Mouse (Mus musculus): ENCODE data around the gene Myo7a. TPM values are rescaled to one million over a fixed set of nuclear protein-coding genes. Genes with fewer than 3 reads are reported as not detected.

The Myo7a gene
- polyA plus RNA-seq (2012; rRNA removed) = 9.2 and 12.0 TPM in 2 replicates

GRCm38 (mm10) chr7:98119179-98119960, at the start of gene Myo7a:
Myo7a (minus strand) TSS chr7:98119524.

GRCm38 (mm10) chr7:98145402-98145801, 26.1 kb upstream of the Myo7a start, which contains the start of gene Omp:
Omp (minus strand) TSS chr7:98145502.

Other genes with a start within 250 kb of the Myo7a start
- not detected in 2 replicates for gene Gdpd4, start 199.6 kb downstream of the Myo7a start, polyA plus RNA-seq (2012; rRNA removed)
- gene Omp, start 26.0 kb upstream of the Myo7a start, polyA plus RNA-seq (2012; rRNA removed) = 11.1 and 12.9 TPM in 2 replicates
- gene Capn5, start 58.8 kb upstream of the Myo7a start, polyA plus RNA-seq (2012; rRNA removed) = 138 and 156 TPM in 2 replicates
- gene B3gnt6, start 80.0 kb upstream of the Myo7a start, polyA plus RNA-seq (2012; rRNA removed) = 102 and 107 TPM in 2 replicates
- gene Acer3, start 201.7 kb upstream of the Myo7a start, polyA plus RNA-seq (2012; rRNA removed) = 6.5 and 7.9 TPM in 2 replicates
- 53.1 and 64.2 TPM in 2 replicates for gene Tsku, start 241.8 kb upstream of the Myo7a start, polyA plus RNA-seq (2012; rRNA removed)